Mouse (Mus musculus): ENCODE measurements around the gene Gm29427. TPM values are rescaled to one million over a fixed set of nuclear protein-coding genes. Genes with fewer than 3 reads are reported as not detected.

Gm29427 gene
- polyA plus RNA-seq, 1 experiment from 2014 or later: not detected

DNA sequence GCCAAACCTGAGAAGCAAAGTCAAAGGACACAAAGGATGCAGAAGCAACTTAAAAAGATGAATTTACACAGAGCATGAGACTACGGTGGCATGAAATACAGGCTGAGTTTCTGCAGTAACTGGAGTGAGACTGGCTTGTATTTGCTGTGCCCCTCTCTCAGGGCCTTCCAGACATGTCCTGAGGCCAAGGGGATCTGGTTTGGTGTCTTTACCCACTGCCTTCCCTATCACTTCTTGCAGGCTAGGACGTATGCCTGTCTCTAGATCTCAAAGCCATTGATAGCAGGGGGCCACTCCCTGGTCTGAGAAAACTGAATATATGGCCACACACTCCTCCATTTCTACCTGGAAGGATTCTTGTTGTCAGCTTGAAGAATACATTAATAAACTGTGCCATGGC lies 28.6 kb upstream of the Gm29427 start:
- H3K4me1 ChIP-seq (ENCODE audit: control insufficient read depth, insufficient read depth, low read length): no peaks in the 10 kb centered on the region
- no peaks in the 10 kb centered on the region for H3K27me3 ChIP-seq (ENCODE audit: control insufficient read depth, insufficient read depth, low read length)
- ATAC-seq (replicated peaks; ENCODE audit: insufficient number of reproducible peaks, low FRiP score, low TSS enrichment, low read depth) (no peak), DNase-seq (ENCODE audit: low spot score) (no peak)
- H3K36me3 ChIP-seq (replicated peaks; ENCODE audit: control insufficient read depth, insufficient read depth, low read depth, low read length): no peaks in the 10 kb centered on the region
- no peak overlapping the region for H3K27ac ChIP-seq (replicated peaks; ENCODE audit: low read depth, low read length)
- WGBS: 68% methylated on average over 2 of the region's 2 CpGs
- H3K9me3 ChIP-seq (replicated peaks; ENCODE audit: control insufficient read depth, low read length): no peaks in the 10 kb centered on the region
- no peak overlapping the region for H3K4me3 ChIP-seq (ENCODE audit: low read depth, low read length)
- H3K4me2 ChIP-seq (ENCODE audit: low read depth, low read length): no peak overlapping the region
- no peak overlapping the region for H3K9ac ChIP-seq (replicated peaks; ENCODE audit: low read length)

- Histone ChIP-seq H3K4me3 (ENCODE audit: low read depth, low read length) (no peak overlapping the region), H3K36me3 (replicated peaks; ENCODE audit: control insufficient read depth, insufficient read depth, low read depth, low read length) (no peaks in the 10 kb centered on the region), H3K27me3 (ENCODE audit: control insufficient read depth, insufficient read depth, low read length) (no peaks in the 10 kb centered on the region), H3K9me3 (replicated peaks; ENCODE audit: control insufficient read depth, low read length) (no peaks in the 10 kb centered on the region), H3K27ac (replicated peaks; ENCODE audit: low read depth, low read length) (no peak overlapping the region), H3K4me1 (ENCODE audit: control insufficient read depth, insufficient read depth, low read length) (no peaks in the 10 kb centered on the region), H3K9ac (replicated peaks; ENCODE audit: low read length) (no peak overlapping the region), H3K4me2 (ENCODE audit: low read depth, low read length) (no peak overlapping the region)
- no peak for ATAC-seq (replicated peaks; ENCODE audit: insufficient number of reproducible peaks, low FRiP score, low TSS enrichment, low read depth)
- WGBS: 76% methylated on average over 1 of the region's 1 CpGs
- DNase-seq (ENCODE audit: low spot score): no peak
These were observed 28.2 kb upstream of the Gm29427 start for GRCm38 (mm10) chr1:130743775-130744174.

DNA sequence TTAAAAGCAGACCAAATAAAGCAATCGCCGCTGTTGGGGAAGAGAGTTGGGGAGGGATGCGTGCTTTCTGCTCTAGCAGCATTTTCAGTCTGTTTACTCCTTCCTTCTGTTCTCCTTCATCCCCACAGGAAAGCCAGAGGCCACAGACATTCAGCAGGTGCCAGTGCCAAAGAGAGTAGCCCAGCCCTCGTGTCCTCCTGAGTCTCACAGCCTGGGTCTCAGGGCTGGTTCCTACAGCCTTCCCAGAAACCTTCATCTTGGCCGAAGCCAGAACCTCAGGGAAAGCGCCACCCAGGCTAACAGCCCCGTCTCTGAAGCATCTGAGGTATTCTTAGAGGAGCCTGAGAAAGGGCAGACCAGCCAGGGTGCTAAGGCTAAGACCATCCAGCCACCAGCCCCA lies 26.6 kb upstream of the Gm29427 start:
- ATAC-seq (replicated peaks; ENCODE audit: insufficient number of reproducible peaks, low FRiP score, low TSS enrichment, low read depth) (no peak), DNase-seq (ENCODE audit: low spot score) (no peak)
- H3K4me1 ChIP-seq (ENCODE audit: control insufficient read depth, insufficient read depth, low read length): no peaks in the 10 kb centered on the region
- 87% methylated on average over 7 of the region's 7 CpGs for WGBS
- H3K27ac ChIP-seq (replicated peaks; ENCODE audit: low read depth, low read length): no peak overlapping the region
- H3K27me3 ChIP-seq (ENCODE audit: control insufficient read depth, insufficient read depth, low read length): no peaks in the 10 kb centered on the region
- H3K9me3 ChIP-seq (replicated peaks; ENCODE audit: control insufficient read depth, low read length): no peaks in the 10 kb centered on the region
- H3K4me2 ChIP-seq (ENCODE audit: low read depth, low read length): no peak overlapping the region
- H3K9ac ChIP-seq (replicated peaks; ENCODE audit: low read length): no peak overlapping the region
- no peak overlapping the region for H3K4me3 ChIP-seq (ENCODE audit: low read depth, low read length)
- H3K36me3 ChIP-seq (replicated peaks; ENCODE audit: control insufficient read depth, insufficient read depth, low read depth, low read length): no peaks in the 10 kb centered on the region

- 53% methylated on average over 15 of the region's 15 CpGs for WGBS
- Histone ChIP-seq H3K4me1 (ENCODE audit: control insufficient read depth, insufficient read depth, low read length) (no peaks in the 10 kb centered on the region), H3K27me3 (ENCODE audit: control insufficient read depth, insufficient read depth, low read length) (no peaks in the 10 kb centered on the region), H3K4me2 (ENCODE audit: low read depth, low read length) (no peak overlapping the region), H3K9me3 (replicated peaks; ENCODE audit: control insufficient read depth, low read length) (no peaks in the 10 kb centered on the region), H3K27ac (replicated peaks; ENCODE audit: low read depth, low read length) (no peak overlapping the region), H3K36me3 (replicated peaks; ENCODE audit: control insufficient read depth, insufficient read depth, low read depth, low read length) (no peaks in the 10 kb centered on the region), H3K4me3 (ENCODE audit: low read depth, low read length) (no peak overlapping the region), H3K9ac (replicated peaks; ENCODE audit: low read length) (no peak overlapping the region)
- no peak for DNase-seq (ENCODE audit: low spot score)
- 0 out of 2 replicates have a peak, but pooled peaks have one; percentile 51 for ATAC-seq (replicated peaks; ENCODE audit: insufficient number of reproducible peaks, low FRiP score, low TSS enrichment, low read depth)
These were observed 25.5 kb upstream of the Gm29427 start for GRCm38 (mm10) chr1:130740781-130741720.

- ATAC-seq (replicated peaks; ENCODE audit: insufficient number of reproducible peaks, low FRiP score, low TSS enrichment, low read depth) (no peak), DNase-seq (ENCODE audit: low spot score) (no peak)
- WGBS: 78% methylated on average over 4 of the region's 4 CpGs
- Histone ChIP-seq H3K4me3 (ENCODE audit: low read depth, low read length) (no peak overlapping the region), H3K9me3 (replicated peaks; ENCODE audit: control insufficient read depth, low read length) (no peaks in the 10 kb centered on the region), H3K27ac (replicated peaks; ENCODE audit: low read depth, low read length) (no peak overlapping the region), H3K4me1 (ENCODE audit: control insufficient read depth, insufficient read depth, low read length) (no peaks in the 10 kb centered on the region), H3K9ac (replicated peaks; ENCODE audit: low read length) (no peak overlapping the region), H3K36me3 (replicated peaks; ENCODE audit: control insufficient read depth, insufficient read depth, low read depth, low read length) (no peaks in the 10 kb centered on the region), H3K4me2 (ENCODE audit: low read depth, low read length) (no peak overlapping the region), H3K27me3 (ENCODE audit: control insufficient read depth, insufficient read depth, low read length) (no peaks in the 10 kb centered on the region)
These were observed 24.6 kb upstream of the Gm29427 start for GRCm38 (mm10) chr1:130740227-130740648.

GRCm38 (mm10) chr1:130739636-130740035 lies 24.0 kb upstream of the Gm29427 start:
- WGBS: 83% methylated on average over 3 of the region's 3 CpGs
- ATAC-seq (replicated peaks; ENCODE audit: insufficient number of reproducible peaks, low FRiP score, low TSS enrichment, low read depth) (no peak), DNase-seq (ENCODE audit: low spot score) (no peak)
- H3K9me3 ChIP-seq (replicated peaks; ENCODE audit: control insufficient read depth, low read length): no peaks in the 10 kb centered on the region
- no peak overlapping the region for H3K27ac ChIP-seq (replicated peaks; ENCODE audit: low read depth, low read length)
- no peak overlapping the region for H3K9ac ChIP-seq (replicated peaks; ENCODE audit: low read length)
- no peaks in the 10 kb centered on the region for H3K27me3 ChIP-seq (ENCODE audit: control insufficient read depth, insufficient read depth, low read length)
- H3K4me3 ChIP-seq (ENCODE audit: low read depth, low read length): no peak overlapping the region
- H3K4me2 ChIP-seq (ENCODE audit: low read depth, low read length): no peak overlapping the region
- H3K4me1 ChIP-seq (ENCODE audit: control insufficient read depth, insufficient read depth, low read length): no peaks in the 10 kb centered on the region
- no peaks in the 10 kb centered on the region for H3K36me3 ChIP-seq (replicated peaks; ENCODE audit: control insufficient read depth, insufficient read depth, low read depth, low read length)

DNA sequence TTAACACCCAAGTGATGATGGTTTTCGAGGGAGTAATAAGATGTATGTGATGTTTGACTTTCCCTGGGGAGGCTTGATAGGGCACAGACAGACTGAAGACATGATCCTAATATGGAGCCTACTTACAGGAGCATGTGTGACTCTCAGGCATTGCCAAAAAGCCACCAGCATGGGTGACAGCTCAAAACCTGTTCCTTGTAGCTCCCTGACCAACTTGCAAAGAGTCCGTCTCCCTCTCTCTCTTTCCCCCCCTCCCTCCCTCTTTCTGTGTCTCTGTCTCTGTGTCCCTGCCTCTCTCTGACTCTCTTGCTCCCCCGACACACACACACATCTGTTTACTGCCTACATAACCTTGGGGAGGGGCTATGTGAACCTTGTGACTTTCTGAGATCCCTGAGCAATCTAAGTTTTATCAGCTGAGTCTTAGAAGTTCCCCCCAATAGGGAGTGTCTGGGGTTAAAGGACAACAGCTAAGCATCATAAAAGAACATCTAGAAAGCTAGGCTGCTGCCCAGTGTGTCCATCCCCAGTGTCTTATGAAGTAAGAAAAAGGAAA lies 23.0 kb upstream of the Gm29427 start:
- H3K4me2 ChIP-seq (ENCODE audit: low read depth, low read length): no peak overlapping the region
- H3K9me3 ChIP-seq (replicated peaks; ENCODE audit: control insufficient read depth, low read length): no peaks in the 10 kb centered on the region
- H3K27ac ChIP-seq (replicated peaks; ENCODE audit: low read depth, low read length): no peak overlapping the region
- H3K27me3 ChIP-seq (ENCODE audit: control insufficient read depth, insufficient read depth, low read length): no peaks in the 10 kb centered on the region
- H3K9ac ChIP-seq (replicated peaks; ENCODE audit: low read length): no peak overlapping the region
- WGBS: 81% methylated on average over 3 of the region's 3 CpGs
- DNase-seq (ENCODE audit: low spot score) (no peak), ATAC-seq (replicated peaks; ENCODE audit: insufficient number of reproducible peaks, low FRiP score, low TSS enrichment, low read depth) (no peak)
- H3K4me3 ChIP-seq (ENCODE audit: low read depth, low read length): no peak overlapping the region
- no peaks in the 10 kb centered on the region for H3K36me3 ChIP-seq (replicated peaks; ENCODE audit: control insufficient read depth, insufficient read depth, low read depth, low read length)
- H3K4me1 ChIP-seq (ENCODE audit: control insufficient read depth, insufficient read depth, low read length): no peaks in the 10 kb centered on the region

GRCm38 (mm10) chr1:130737916-130738315 lies 22.3 kb upstream of the Gm29427 start:
- Histone ChIP-seq H3K9me3 (replicated peaks; ENCODE audit: control insufficient read depth, low read length) (no peaks in the 10 kb centered on the region), H3K4me1 (ENCODE audit: control insufficient read depth, insufficient read depth, low read length) (no peaks in the 10 kb centered on the region), H3K27me3 (ENCODE audit: control insufficient read depth, insufficient read depth, low read length) (no peaks in the 10 kb centered on the region), H3K36me3 (replicated peaks; ENCODE audit: control insufficient read depth, insufficient read depth, low read depth, low read length) (no peaks in the 10 kb centered on the region), H3K27ac (replicated peaks; ENCODE audit: low read depth, low read length) (no peak overlapping the region), H3K9ac (replicated peaks; ENCODE audit: low read length) (no peak overlapping the region), H3K4me3 (ENCODE audit: low read depth, low read length) (no peak overlapping the region), H3K4me2 (ENCODE audit: low read depth, low read length) (no peak overlapping the region)
- 90% methylated on average over 7 of the region's 7 CpGs for WGBS
- DNase-seq (ENCODE audit: low spot score) (no peak), ATAC-seq (replicated peaks; ENCODE audit: insufficient number of reproducible peaks, low FRiP score, low TSS enrichment, low read depth) (no peak)

Measured in embryonic facial prominence, embryonic 11.5 days (tissue).